Mouse (Mus musculus) midbrain, embryonic 13.5 days (tissue): Measurements from ENCODE around the gene Rai14. TPM values are rescaled to one million over a fixed set of nuclear protein-coding genes. Genes with fewer than 3 reads are reported as not detected.

Experiments used
- ATAC-seq: fragments of 200-750 bp; cut with Nextera tagmentation; 2 replicates; pipeline ENCODE4 v1.8.0; 2017; ENCODE audit warnings: mild to moderate bottlenecking, moderate TSS enrichment, moderate library complexity
- H3K27ac ChIP-seq: fragments of 300-500 bp; sonication (generic); 2 replicates; pipeline ENCODE4 v1.5.1; 2015; ENCODE audit warnings: inconsistent platforms, mild to moderate bottlenecking, moderate library complexity
- H3K27me3 ChIP-seq: fragments of 300-500 bp; sonication (generic); 2 replicates; pipeline ENCODE4 v1.6.1; 2015; ENCODE audit warnings: mild to moderate bottlenecking, inconsistent platforms
- H3K36me3 ChIP-seq: fragments of 300-500 bp; sonication (generic); 2 replicates; pipeline ENCODE4 v1.6.1; 2015; ENCODE audit warnings: mild to moderate bottlenecking, inconsistent platforms
- H3K4me1 ChIP-seq: fragments of 300-500 bp; sonication (generic); replicated peaks from 2 replicates; pipeline ENCODE4 v1.6.1; 2015; ENCODE audit warnings: inconsistent platforms
- H3K4me2 ChIP-seq: fragments of 300-500 bp; sonication (generic); replicated peaks from 2 replicates; pipeline ENCODE4 v1.6.1; 2015; ENCODE audit warnings: moderate library complexity, mild to moderate bottlenecking, inconsistent platforms
- H3K4me3 ChIP-seq: fragments of 300-500 bp; sonication (generic); replicated peaks from 2 replicates; pipeline ENCODE4 v1.5.1; 2015; ENCODE audit warnings: mild to moderate bottlenecking, inconsistent platforms
- H3K9ac ChIP-seq: fragments of 300-500 bp; sonication (generic); replicated peaks from 2 replicates; pipeline ENCODE4 v1.6.1; 2015; ENCODE audit warnings: mild to moderate bottlenecking, inconsistent platforms
- H3K9me3 ChIP-seq: fragments of 300-500 bp; sonication (generic); 2 replicates; pipeline ENCODE4 v1.6.1; 2016; ENCODE audit warnings: mild to moderate bottlenecking, inconsistent platforms
- WGBS: fragments of 180-500 bp; shearing (Covaris S2); methylation state at CpG from one replicate; pipeline ENCODE4 v1.1.7; 2015; 5-methylcytosine and 5-hydroxymethylcytosine counted together
- polyA plus RNA-seq: library from polyadenylated mRNA; unstranded; fragments of >200 nt; fragmentation: Nextera tagmentation; extraction: Ambion mirVana; gene quantifications from 2 replicates; pipeline ENCODE4 v1.2.1, GENCODE M21; 2015

Rai14 gene
- polyA plus RNA-seq, 1 experiment from 2014 or later, result 34.2 TPM

GRCm38 (mm10) chr15:10663793-10664528, 50.5 kb downstream of the Rai14 start:
- Histone ChIP-seq H3K27me3 (no peaks in the 10 kb centered on the region), H3K4me2 (no peak overlapping the region), H3K27ac (no peak overlapping the region), H3K9me3 (no peaks in the 10 kb centered on the region), H3K4me3 (no peak overlapping the region), H3K9ac (no peak overlapping the region), H3K4me1 (0 out of 2 replicates have a peak, but pooled peaks cover 8% of the 10 kb centered on the region), H3K36me3 (0 out of 2 replicates have a peak, but pooled peaks cover 5% of the 10 kb centered on the region)
- no peak for ATAC-seq
- 74% methylated on average over 5 of the region's 5 CpGs for WGBS

- no peak overlapping the region for H3K27ac ChIP-seq
- H3K36me3 ChIP-seq, result 0 out of 2 replicates have a peak, but pooled peaks cover 5% of the 10 kb centered on the region
- no peaks in the 10 kb centered on the region for H3K4me1 ChIP-seq
- 55% methylated on average over 3 of the region's 3 CpGs for WGBS
- no peaks in the 10 kb centered on the region for H3K9me3 ChIP-seq
- H3K9ac ChIP-seq, result no peak overlapping the region
- H3K27me3 ChIP-seq, result no peaks in the 10 kb centered on the region
- ATAC-seq, result 0 out of 2 replicates have a peak, but pooled peaks have one; percentile 4
- no peak overlapping the region for H3K4me2 ChIP-seq
- H3K4me3 ChIP-seq, result no peak overlapping the region
Measured at GRCm38 (mm10) chr15:10661961-10662606, 52.3 kb downstream of the Rai14 start.

- peaks cover 15% of the 10 kb centered on the region; the same call in 1 of the 2 replicates for H3K4me1 ChIP-seq
- 95% methylated on average over 2 of the region's 2 CpGs for WGBS
Measured at GRCm38 (mm10) chr15:10658803-10659202, 55.6 kb downstream of the Rai14 start.

GRCm38 (mm10) chr15:10656146-10656545, 58.3 kb downstream of the Rai14 start:
- H3K4me2 ChIP-seq, result no peak overlapping the region
- H3K4me1 ChIP-seq, result peaks cover 15% of the 10 kb centered on the region; the same call in 1 of the 2 replicates
- ATAC-seq, result no peak
- peak overlapping the region; percentile 21; the same call in 1 of the 2 replicates for H3K27ac ChIP-seq
- no peaks in the 10 kb centered on the region for H3K27me3 ChIP-seq
- H3K9ac ChIP-seq, result no peak overlapping the region
- WGBS, result 61% methylated on average over 5 of the region's 5 CpGs
- H3K9me3 ChIP-seq, result no peaks in the 10 kb centered on the region
- H3K4me3 ChIP-seq, result no peak overlapping the region
- H3K36me3 ChIP-seq, result 0 out of 2 replicates have a peak, but pooled peaks cover 5% of the 10 kb centered on the region

More at GRCm38 (mm10) chr15:10658803-10659202, 55.6 kb downstream of the Rai14 start:
- no peak overlapping the region for H3K27ac ChIP-seq
- H3K36me3 ChIP-seq, result 0 out of 2 replicates have a peak, but pooled peaks cover 5% of the 10 kb centered on the region
- H3K27me3 ChIP-seq, result no peaks in the 10 kb centered on the region
- H3K4me3 ChIP-seq, result no peak overlapping the region
- ATAC-seq, result no peak
- H3K4me2 ChIP-seq, result no peak overlapping the region
- no peak overlapping the region for H3K9ac ChIP-seq
- H3K9me3 ChIP-seq, result no peaks in the 10 kb centered on the region

- 16% methylated on average over 8 of the region's 8 CpGs for WGBS
- Histone ChIP-seq H3K9ac (no peak overlapping the region), H3K27ac (no peak overlapping the region)
Measured at GRCm38 (mm10) chr15:10655151-10655905, 59.1 kb downstream of the Rai14 start.

GRCm38 (mm10) chr15:10654696-10655095, 59.7 kb downstream of the Rai14 start:
- WGBS, result 76% methylated on average over 1 of the region's 1 CpGs
- no peak overlapping the region for H3K4me2 ChIP-seq
- H3K27ac ChIP-seq, result no peak overlapping the region
- no peak overlapping the region for H3K4me3 ChIP-seq
- H3K36me3 ChIP-seq, result no peaks in the 10 kb centered on the region
- no peaks in the 10 kb centered on the region for H3K27me3 ChIP-seq
- ATAC-seq, result peak; percentile 35
- no peaks in the 10 kb centered on the region for H3K9me3 ChIP-seq
- peaks cover 15% of the 10 kb centered on the region; the same call in 1 of the 2 replicates for H3K4me1 ChIP-seq
- no peak overlapping the region for H3K9ac ChIP-seq

More at GRCm38 (mm10) chr15:10655151-10655905, 59.1 kb downstream of the Rai14 start:
- H3K4me2 ChIP-seq, result no peak overlapping the region
- H3K9me3 ChIP-seq, result no peaks in the 10 kb centered on the region
- 0 out of 2 replicates have a peak, but pooled peaks cover 2% of the 10 kb centered on the region for H3K36me3 ChIP-seq
- H3K27me3 ChIP-seq, result no peaks in the 10 kb centered on the region
- H3K4me1 ChIP-seq, result peaks cover 15% of the 10 kb centered on the region; the same call in 1 of the 2 replicates
- no peak overlapping the region for H3K4me3 ChIP-seq
- ATAC-seq, result peak; percentile 92

- WGBS, result 98% methylated on average over 2 of the region's 2 CpGs
- no peak for ATAC-seq
Measured at GRCm38 (mm10) chr15:10652931-10653475, 61.4 kb downstream of the Rai14 start.

GRCm38 (mm10) chr15:10648372-10649109, 65.9 kb downstream of the Rai14 start:
- H3K4me3 ChIP-seq, result no peak overlapping the region
- no peaks in the 10 kb centered on the region for H3K9me3 ChIP-seq
- ATAC-seq, result peak; percentile 80
- 15% methylated on average over 6 of the region's 6 CpGs for WGBS
- H3K36me3 ChIP-seq, result no peaks in the 10 kb centered on the region
- peaks cover 15% of the 10 kb centered on the region for H3K4me1 ChIP-seq
- no peak overlapping the region; the same call in 1 of the 2 replicates for H3K27ac ChIP-seq
- H3K27me3 ChIP-seq, result no peaks in the 10 kb centered on the region
- no peak overlapping the region for H3K4me2 ChIP-seq
- 0 out of 2 replicates have a peak overlapping the region, but pooled peaks have one; percentile 7 for H3K9ac ChIP-seq

More at GRCm38 (mm10) chr15:10652931-10653475, 61.4 kb downstream of the Rai14 start:
- Histone ChIP-seq H3K4me3 (no peak overlapping the region), H3K36me3 (no peaks in the 10 kb centered on the region), H3K9ac (no peak overlapping the region), H3K4me2 (no peak overlapping the region), H3K27ac (no peak overlapping the region), H3K27me3 (no peaks in the 10 kb centered on the region), H3K9me3 (no peaks in the 10 kb centered on the region), H3K4me1 (peaks cover 24% of the 10 kb centered on the region)

GRCm38 (mm10) chr15:10646297-10646696, 68.1 kb downstream of the Rai14 start:
- Histone ChIP-seq H3K9ac (no peak overlapping the region), H3K4me1 (peaks cover 29% of the 10 kb centered on the region), H3K36me3 (no peaks in the 10 kb centered on the region), H3K9me3 (no peaks in the 10 kb centered on the region), H3K4me3 (no peak overlapping the region), H3K27ac (no peak overlapping the region), H3K27me3 (no peaks in the 10 kb centered on the region), H3K4me2 (no peak overlapping the region)
- ATAC-seq, result no peak
- 77% methylated on average over 5 of the region's 5 CpGs for WGBS

GRCm38 (mm10) chr15:10645101-10645500, 69.3 kb downstream of the Rai14 start:
- H3K27ac ChIP-seq, result no peak overlapping the region
- no peaks in the 10 kb centered on the region for H3K36me3 ChIP-seq
- no peaks in the 10 kb centered on the region for H3K27me3 ChIP-seq
- WGBS, result 41% methylated on average over 8 of the region's 8 CpGs
- no peaks in the 10 kb centered on the region for H3K9me3 ChIP-seq
- no peak overlapping the region for H3K9ac ChIP-seq
- peaks cover 29% of the 10 kb centered on the region for H3K4me1 ChIP-seq
- no peak overlapping the region for H3K4me2 ChIP-seq
- no peak overlapping the region for H3K4me3 ChIP-seq
- ATAC-seq, result no peak

GRCm38 (mm10) chr15:10643819-10644218, 70.6 kb downstream of the Rai14 start:
- no peak for ATAC-seq
- WGBS, result 87% methylated on average over 3 of the region's 3 CpGs
- H3K4me1 ChIP-seq, result peaks cover 29% of the 10 kb centered on the region
- H3K36me3 ChIP-seq, result no peaks in the 10 kb centered on the region
- no peaks in the 10 kb centered on the region for H3K27me3 ChIP-seq
- no peaks in the 10 kb centered on the region for H3K9me3 ChIP-seq
- no peak overlapping the region for H3K4me3 ChIP-seq
- H3K4me2 ChIP-seq, result no peak overlapping the region
- no peak overlapping the region for H3K27ac ChIP-seq
- H3K9ac ChIP-seq, result no peak overlapping the region
